ENCODE assay signal across 8 mouse cellular contexts in genomic region chr13:112439917-112440361, GRCm38 (mm10). TPM values are rescaled to one million over a fixed set of nuclear protein-coding genes. Genes with fewer than 3 reads are reported as not detected.
DNase-seq lines count a peak whose midpoint lies in the region; ATAC-seq lines count a peak whose summit lies in the region.

No protein-coding gene starts in this region.

- H3K27ac ChIP-seq in embryonic facial prominence, embryonic 13.5 days, result peak overlapping the region; percentile 72
- H3K27ac ChIP-seq in heart, embryonic 16.5 days (ENCODE audit: low read length), result peak overlapping the region; percentile 72
- peak overlapping the region; percentile 37 for H3K27ac ChIP-seq in lung, embryonic 15.5 days
- no peak overlapping the region for H3K27ac ChIP-seq in neural tube, embryonic 14.5 days (ENCODE audit: low read depth, low read length)

- H3K4me3 ChIP-seq in embryonic facial prominence, embryonic 13.5 days, result peak overlapping the region; percentile 14; the same call in 1 of the 2 replicates
- peak overlapping the region; percentile 23 for H3K4me3 ChIP-seq in heart, embryonic 16.5 days (ENCODE audit: low read length)
- H3K4me3 ChIP-seq in lung, embryonic 15.5 days, result peak overlapping the region; percentile 24
- H3K4me3 ChIP-seq in neural tube, embryonic 14.5 days (ENCODE audit: low read depth, low read length), result no peak overlapping the region

- peak; percentile 38 to 82 for DNase-seq in left cerebral cortex, postnatal 10 days (ENCODE audit: extremely low spot score in 1 of 2, low spot score in 2 of 2)
- no peak for DNase-seq in left cerebral cortex, adult 11 months (ENCODE audit: low spot score)
- peak; percentile 75 for DNase-seq in kidney, postnatal 10 days
- DNase-seq in thymus, postnatal 10 days (ENCODE audit: low spot score in 2 of 2), result peak; percentile 90 to 95

- H3K4me1 ChIP-seq in embryonic facial prominence, embryonic 13.5 days, result peaks cover 22% of the 10 kb centered on the region
- peaks cover 21% of the 10 kb centered on the region for H3K4me1 ChIP-seq in heart, embryonic 16.5 days (ENCODE audit: control insufficient read depth, insufficient read depth, low read length)
- peaks cover 19% of the 10 kb centered on the region for H3K4me1 ChIP-seq in lung, embryonic 15.5 days
- peaks cover 2% of the 10 kb centered on the region for H3K4me1 ChIP-seq in neural tube, embryonic 14.5 days (ENCODE audit: control insufficient read depth, insufficient read depth, low read length)

- H3K27me3 ChIP-seq in embryonic facial prominence, embryonic 13.5 days, result no peaks in the 10 kb centered on the region
- no peaks in the 10 kb centered on the region for H3K27me3 ChIP-seq in heart, embryonic 16.5 days (ENCODE audit: control insufficient read depth, insufficient read depth, low read length)
- H3K27me3 ChIP-seq in lung, embryonic 15.5 days, result no peaks in the 10 kb centered on the region
- no peaks in the 10 kb centered on the region for H3K27me3 ChIP-seq in neural tube, embryonic 14.5 days (ENCODE audit: control insufficient read depth, insufficient read depth, low read length)

- intact Hi-C loops in left cerebral cortex, postnatal 10 days (cut with DNase I), result no loop called here

- H3K9ac ChIP-seq in embryonic facial prominence, embryonic 13.5 days, result no peak overlapping the region
- peak overlapping the region; percentile 31 for H3K9ac ChIP-seq in heart, embryonic 16.5 days (ENCODE audit: low read length)
- H3K9ac ChIP-seq in lung, embryonic 15.5 days, result no peak overlapping the region
- H3K9ac ChIP-seq in neural tube, embryonic 14.5 days (replicated peaks; ENCODE audit: low read depth, low read length), result no peak overlapping the region

- 20% methylated on average over 9 of the region's 9 CpGs for WGBS in embryonic facial prominence, embryonic 13.5 days
- 21% methylated on average over 9 of the region's 9 CpGs for WGBS in heart, embryonic 16.5 days
- 19% methylated on average over 9 of the region's 9 CpGs for WGBS in lung, embryonic 15.5 days
- WGBS in neural tube, embryonic 14.5 days, result 12% methylated on average over 9 of the region's 9 CpGs

- no peak for ATAC-seq in embryonic facial prominence, embryonic 13.5 days (ENCODE audit: insufficient number of reproducible peaks, insufficient read depth, low FRiP score, low TSS enrichment, low read depth)
- ATAC-seq in heart, embryonic 16.5 days (replicated peaks; ENCODE audit: extremely low read depth, insufficient read depth, low FRiP score), result peak; percentile 78
- peak; percentile 72; the same call in 1 of the 2 replicates for ATAC-seq in lung, embryonic 15.5 days (ENCODE audit: borderline replicate concordance, extremely low read depth, low FRiP score, low TSS enrichment)
- ATAC-seq in neural tube, embryonic 14.5 days (ENCODE audit: low read depth), result peak; percentile 21; the same call in 1 of the 2 replicates

- H3K9me3 ChIP-seq in embryonic facial prominence, embryonic 13.5 days, result no peaks in the 10 kb centered on the region
- H3K9me3 ChIP-seq in heart, embryonic 16.5 days (replicated peaks; ENCODE audit: control insufficient read depth, low read length), result no peaks in the 10 kb centered on the region
- H3K9me3 ChIP-seq in lung, embryonic 15.5 days, result no peaks in the 10 kb centered on the region
- no peaks in the 10 kb centered on the region for H3K9me3 ChIP-seq in neural tube, embryonic 14.5 days (ENCODE audit: control insufficient read depth, low read length)

- no peaks in the 10 kb centered on the region for H3K36me3 ChIP-seq in embryonic facial prominence, embryonic 13.5 days
- no peaks in the 10 kb centered on the region for H3K36me3 ChIP-seq in heart, embryonic 16.5 days (ENCODE audit: control insufficient read depth, insufficient read depth)
- no peaks in the 10 kb centered on the region for H3K36me3 ChIP-seq in lung, embryonic 15.5 days
- H3K36me3 ChIP-seq in neural tube, embryonic 14.5 days (ENCODE audit: control insufficient read depth, insufficient read depth, low read length), result no peaks in the 10 kb centered on the region

- H3K4me2 ChIP-seq in embryonic facial prominence, embryonic 13.5 days, result peak overlapping the region; percentile 39
- peak overlapping the region; percentile 60 for H3K4me2 ChIP-seq in heart, embryonic 16.5 days (ENCODE audit: low read depth, low read length)
- H3K4me2 ChIP-seq in lung, embryonic 15.5 days, result peak overlapping the region; percentile 50
- peak overlapping the region; percentile 29; the same call in 1 of the 2 replicates for H3K4me2 ChIP-seq in neural tube, embryonic 14.5 days (ENCODE audit: low read depth, low read length)

RNA-seq across cellular contexts. Expression of gene Il6st, which starts 23.9 kb away (rescaled TPM):
- total RNA-seq in left cerebral cortex, postnatal 10 days (2021), result 10 to 100 TPM; 76.1 to 84.1 TPM
- polyA plus RNA-seq in embryonic facial prominence, embryonic 13.5 days (2015; fragmentation: Nextera tagmentation; extraction: Ambion mirVana), result 28.1 and 36.9 TPM in 2 replicates
- 43.0 and 45.1 TPM in 2 replicates for polyA plus RNA-seq in heart, embryonic 16.5 days (2015; fragmentation: Nextera tagmentation; extraction: Ambion mirVana)
- 36.4 and 36.7 TPM in 2 replicates for polyA plus RNA-seq in lung, embryonic 15.5 days (2015; fragmentation: Nextera tagmentation; extraction: Ambion mirVana)
- 21.9 and 32.3 TPM in 2 replicates for polyA plus RNA-seq in neural tube, embryonic 14.5 days (2014; fragmentation: Nextera tagmentation; extraction: Ambion mirVana)
